Mouse (Mus musculus): ENCODE measurements around the gene Rnase2b.
"Not testable (repeated sequence)": the region's sequence is repeated elsewhere in the genome, so short reads cannot be mapped to it uniquely, and the experiment has no call there.

The Rnase2b gene

GRCm38 (mm10) chr14:51152249-51152870 lies 9.7 kb upstream of the Rnase2b start:
- DNase-seq (ENCODE audit: low spot score in 2 of 2) = no peak

DNA sequence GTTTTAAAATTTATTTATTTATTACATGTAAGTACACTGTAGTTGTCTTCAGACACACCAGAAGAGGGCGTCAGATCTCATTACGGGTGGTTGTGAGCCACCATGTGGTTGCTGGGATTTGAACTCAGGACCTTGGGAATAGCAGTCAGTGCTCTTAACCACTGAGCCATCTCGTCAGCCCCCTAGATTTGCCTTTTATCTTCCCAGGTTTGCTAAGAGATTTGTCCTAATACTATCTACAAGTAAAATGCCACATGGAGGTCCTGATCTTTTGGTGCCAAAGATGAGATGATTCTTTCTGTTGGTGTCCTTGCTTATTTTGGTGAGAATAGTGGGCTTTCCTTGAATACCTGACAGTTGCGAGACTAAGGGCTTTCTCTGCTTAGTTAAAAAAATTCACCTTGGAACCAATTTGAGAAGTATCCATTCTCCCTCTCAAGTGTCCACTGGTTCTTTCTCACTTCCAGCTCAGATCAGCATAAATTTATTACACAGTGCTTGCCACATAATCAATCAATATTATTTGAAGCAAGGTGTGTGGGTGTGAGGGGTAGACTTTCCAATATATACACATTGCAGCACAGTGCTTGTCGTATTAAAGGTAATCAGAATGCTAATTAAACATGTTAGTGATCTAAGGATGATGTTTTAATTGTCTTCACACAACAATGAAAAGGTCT lies 5.9 kb upstream of the Rnase2b start:
- no peak for DNase-seq (ENCODE audit: low spot score in 2 of 2)

DNA sequence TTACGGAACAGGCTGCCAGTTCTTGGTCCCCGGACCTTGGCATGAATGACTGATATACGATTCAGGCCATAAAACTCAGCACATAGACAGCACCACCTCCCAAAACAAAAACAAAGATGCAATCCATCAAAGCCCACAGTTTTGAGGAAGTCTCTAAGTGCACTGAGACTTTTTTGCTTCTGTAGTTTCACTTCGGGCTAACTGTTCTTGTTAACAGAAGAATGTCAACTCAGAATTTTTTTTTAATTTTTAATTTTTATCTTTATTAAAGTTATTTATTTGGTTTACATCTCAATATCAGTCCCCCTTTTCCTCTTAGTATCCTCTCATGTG lies 5.4 kb upstream of the Rnase2b start:
- DNase-seq (ENCODE audit: low spot score in 2 of 2) = no peak

- DNase-seq (ENCODE audit: low spot score in 2 of 2) = no peak
These were observed 5.0 kb upstream of the Rnase2b start for GRCm38 (mm10) chr14:51157072-51157471.

DNA sequence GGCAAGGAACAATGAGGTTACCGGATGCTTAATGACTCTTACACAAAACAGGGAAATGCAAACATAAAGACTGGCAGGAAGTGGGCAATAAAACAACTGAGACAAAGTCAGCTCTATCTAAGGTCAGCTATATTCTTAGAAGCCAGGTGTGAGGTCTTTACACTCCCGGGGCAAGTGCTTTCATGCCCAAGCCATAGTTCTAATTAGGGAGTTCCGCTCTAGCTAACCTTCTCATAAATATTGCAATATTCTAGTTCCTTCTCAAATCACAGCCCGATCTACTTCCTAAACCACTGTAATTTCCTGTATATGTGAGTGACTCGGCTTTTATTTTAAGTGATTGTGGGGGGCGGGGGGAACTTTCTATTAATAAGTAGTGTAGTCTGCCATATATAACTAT lies 1.3 kb downstream of the Rnase2b start:
- DNase-seq (ENCODE audit: low spot score in 2 of 2) = not testable (repeated sequence)

DNA sequence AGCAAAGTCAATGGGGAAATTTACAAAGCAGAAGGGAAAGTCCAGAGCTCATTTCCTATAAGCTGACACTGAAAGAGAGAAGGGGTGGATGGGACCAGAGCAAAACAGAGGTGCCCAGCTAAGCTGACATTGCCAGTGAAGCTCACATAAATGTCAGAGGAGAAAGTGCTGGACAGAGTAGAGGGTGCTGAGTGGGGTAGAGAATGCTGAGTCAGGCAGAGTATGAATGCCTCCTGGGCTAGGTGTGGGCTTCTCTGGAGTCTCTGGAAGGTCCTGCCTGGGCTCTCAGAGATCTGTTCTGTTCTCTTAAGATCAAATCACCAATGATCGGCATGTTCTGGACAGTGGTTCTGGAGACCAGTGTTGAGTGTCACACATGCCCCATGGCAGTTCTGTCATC lies 3.4 kb downstream of the Rnase2b start:
- DNase-seq (ENCODE audit: low spot score in 2 of 2) = no peak

GRCm38 (mm10) chr14:51166068-51166467 lies 4.0 kb downstream of the Rnase2b start:
- DNase-seq (ENCODE audit: low spot score in 2 of 2) = no peak

DNA sequence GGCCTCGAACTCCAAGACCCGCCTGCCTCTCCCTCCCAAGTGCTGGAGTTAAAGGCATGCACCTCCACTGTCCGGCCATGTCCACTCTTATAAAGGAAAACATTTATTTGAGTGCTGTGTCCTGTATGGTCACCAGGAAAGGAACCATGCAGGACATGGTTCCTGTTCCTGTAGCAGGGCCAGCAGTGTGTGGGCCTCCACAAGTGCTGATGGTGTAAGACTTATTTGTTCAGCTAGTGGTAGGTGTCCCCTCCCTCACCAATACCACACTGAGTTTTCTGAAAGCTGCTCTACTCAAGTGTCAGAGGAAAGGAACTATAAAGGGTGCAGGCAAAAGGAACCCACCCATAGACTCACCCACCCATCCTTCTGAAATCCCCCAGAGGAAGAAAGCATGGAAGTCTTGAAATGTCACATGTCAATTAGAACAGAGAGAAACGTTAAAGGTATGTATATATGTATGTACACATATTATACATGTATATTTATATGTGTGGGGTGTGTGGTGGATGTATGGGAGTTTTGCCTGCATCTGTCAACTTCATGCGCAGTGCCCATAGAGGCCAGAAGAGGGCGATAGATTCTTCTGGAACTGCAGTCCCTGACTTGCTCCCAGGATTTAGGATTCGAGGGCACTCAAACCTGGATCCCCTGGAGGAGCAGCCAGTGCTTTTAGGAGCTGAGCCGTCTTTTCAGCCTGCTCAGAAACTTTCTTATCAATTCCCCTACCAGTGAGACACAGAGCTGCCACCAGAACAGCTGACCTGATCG lies 10.2 kb downstream of the Rnase2b start:
- peak; percentile 20 to 33 for DNase-seq (ENCODE audit: low spot score in 2 of 2)

DNA sequence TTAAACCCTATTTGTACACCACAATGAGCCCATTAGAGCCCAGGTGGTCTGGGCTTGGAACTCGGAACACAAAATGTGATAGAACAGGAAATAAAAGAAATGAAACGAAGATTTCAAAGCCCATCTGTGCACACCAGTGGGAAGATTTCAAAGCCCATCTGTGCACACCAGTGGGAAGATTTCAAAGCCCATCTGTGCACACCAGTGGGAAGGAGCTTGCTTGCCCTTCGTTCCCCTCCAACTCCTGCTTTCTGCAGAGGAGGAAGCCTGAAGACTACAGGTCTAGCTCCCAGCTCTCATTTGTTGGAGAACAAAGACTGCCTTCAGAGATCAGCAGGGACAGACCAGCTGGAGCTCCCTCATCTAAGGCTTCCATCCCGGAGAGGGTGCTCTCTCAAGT lies 10.9 kb downstream of the Rnase2b start:
- DNase-seq (ENCODE audit: low spot score in 2 of 2) = peak; percentile 8 to 17

DNA sequence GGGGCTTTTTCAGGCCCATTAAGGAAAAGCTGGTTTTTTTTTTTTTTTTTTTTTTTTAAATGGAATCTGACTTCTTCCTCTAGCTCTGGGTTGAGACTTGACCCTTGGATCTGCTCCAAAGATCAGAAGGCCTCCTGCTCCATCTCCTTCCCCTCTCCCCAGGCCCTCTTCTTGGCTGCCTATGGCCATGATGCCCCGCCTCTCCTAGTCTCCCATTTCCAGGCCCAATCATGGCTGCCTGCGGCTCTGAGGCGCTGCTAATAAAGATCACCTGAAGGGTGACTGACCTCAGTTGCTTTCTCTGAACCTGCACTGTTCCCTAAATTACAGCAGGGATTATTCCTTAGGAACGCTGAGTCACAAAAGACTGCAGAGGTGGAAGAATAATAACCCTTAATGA lies 11.8 kb downstream of the Rnase2b start:
- DNase-seq (ENCODE audit: low spot score in 2 of 2) = no peak

- not testable (repeated sequence) for DNase-seq (ENCODE audit: low spot score in 2 of 2)
These were observed 19.0 kb downstream of the Rnase2b start for GRCm38 (mm10) chr14:51181051-51181450.

GRCm38 (mm10) chr14:51195681-51196080 lies 33.6 kb downstream of the Rnase2b start:
- no peak for DNase-seq (ENCODE audit: low spot score in 2 of 2)

- DNase-seq (ENCODE audit: low spot score in 2 of 2) = no peak
These were observed 37.3 kb downstream of the Rnase2b start, which contains the start of gene Ang2 for GRCm38 (mm10) chr14:51199098-51200023. Gene Ang2 (minus strand): TSS chr14:51199148.

DNA sequence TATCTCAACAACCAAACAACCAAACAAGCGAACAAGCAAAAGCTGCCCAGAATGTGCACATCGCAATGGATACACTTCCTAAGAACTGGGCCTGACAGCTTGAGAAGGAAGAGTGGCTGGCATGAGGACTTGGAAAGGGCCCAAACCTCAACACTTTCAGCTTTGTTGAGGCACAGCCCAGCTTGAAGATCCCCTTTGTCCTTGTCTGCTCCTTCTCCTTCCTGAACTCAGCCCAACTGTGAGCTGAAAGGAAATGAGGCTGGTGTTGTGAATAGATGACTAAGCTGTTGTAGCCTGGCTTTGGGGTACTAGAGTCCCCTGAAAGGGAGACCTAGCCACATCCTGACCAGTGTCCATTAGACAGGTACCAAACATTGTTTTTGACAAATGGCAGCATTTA lies 38.0 kb downstream of the Rnase2b start:
- DNase-seq (ENCODE audit: low spot score in 2 of 2) = peak; percentile 6 to 16

- no peak for DNase-seq (ENCODE audit: low spot score in 2 of 2)
These were observed 38.4 kb downstream of the Rnase2b start for GRCm38 (mm10) chr14:51200466-51200865.

DNA sequence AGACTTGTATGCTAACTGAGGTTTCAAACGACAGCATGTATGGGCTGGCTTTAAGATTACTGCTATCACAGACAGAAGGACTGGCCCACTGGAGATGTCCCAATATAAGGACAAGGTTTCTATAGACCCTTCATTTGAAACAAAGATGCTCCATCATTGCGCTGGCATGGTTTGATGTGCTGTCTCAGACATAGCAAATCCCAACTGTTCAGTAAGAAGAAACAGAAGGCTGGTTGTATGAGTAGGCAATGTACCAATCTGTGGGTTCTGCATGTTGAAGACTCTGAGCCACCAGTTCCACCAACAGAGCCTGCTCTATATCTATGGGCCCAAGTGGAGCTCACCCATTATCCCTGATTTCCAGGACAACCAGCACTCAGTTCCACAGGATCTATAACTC lies 41.1 kb downstream of the Rnase2b start, which contains the start of gene Ear14:
Gene Ear14, plus strand, starts transcription at position 277 of the 400 bp plus-strand sequence.
- DNase-seq (ENCODE audit: low spot score in 2 of 2) = no peak

Measured in frontal cortex, postnatal 36 days (tissue).